Mouse (Mus musculus) limb, embryonic 11.5 days (tissue): ENCODE measurements at regions not wholly inside any gene's neighbourhood (a gene's known extent, or its start where the extent isn't known, plus 50 kb on each side); places are given as distances from the start of the nearest gene placed in this dataset.
A peak's percentile ranks its signal among the peaks of the same experiment; 100 is the strongest.
"Not testable (repeated sequence)": the region's sequence is repeated elsewhere in the genome, so short reads cannot be mapped to it uniquely, and the experiment has no call there.

Experiments used
- ATAC-seq: fragments of 200-750 bp; cut with Nextera tagmentation; 2 replicates; pipeline ENCODE4 v1.8.0; 2017; ENCODE audit warnings: low read depth; ENCODE audit not compliant: insufficient number of reproducible peaks, low FRiP score, low TSS enrichment
- DNase-seq: peaks from one replicate; pipeline ENCODE4 v3.0.0-alpha.2; 2015; ENCODE audit warnings: low spot score
- H3K27ac ChIP-seq: fragments of 300-500 bp; sonication (generic); replicated peaks from 2 replicates; pipeline ENCODE4 v1.5.1; 2014; ENCODE audit warnings: low read depth, mild to moderate bottlenecking, low read length
- H3K27me3 ChIP-seq: fragments of 300-500 bp; sonication (generic); 2 replicates; pipeline ENCODE4 v1.6.1; 2014; ENCODE audit warnings: mild to moderate bottlenecking, low read length, mixed read lengths; ENCODE audit not compliant: control insufficient read depth, insufficient read depth
- H3K36me3 ChIP-seq: fragments of 300-500 bp; sonication (generic); 2 replicates; pipeline ENCODE4 v1.6.1; 2014; ENCODE audit warnings: mild to moderate bottlenecking, low read length, moderate library complexity, mixed read lengths; ENCODE audit not compliant: control insufficient read depth, insufficient read depth
- H3K4me1 ChIP-seq: fragments of 300-500 bp; sonication (generic); 2 replicates; pipeline ENCODE4 v1.6.1; 2014; ENCODE audit warnings: low read length, mixed read lengths; ENCODE audit not compliant: control insufficient read depth, insufficient read depth
- H3K4me2 ChIP-seq: fragments of 300-500 bp; sonication (generic); 2 replicates; pipeline ENCODE4 v1.6.1; 2014; ENCODE audit warnings: low read depth, mild to moderate bottlenecking, moderate library complexity; ENCODE audit not compliant: severe bottlenecking
- H3K4me3 ChIP-seq: fragments of 300-500 bp; sonication (generic); 2 replicates; pipeline ENCODE4 v1.5.1; 2014; ENCODE audit warnings: low read depth, low read length
- H3K9ac ChIP-seq: fragments of 300-500 bp; sonication (generic); 2 replicates; pipeline ENCODE4 v1.6.1; 2014; ENCODE audit warnings: mild to moderate bottlenecking, low read length
- H3K9me3 ChIP-seq: fragments of 300-500 bp; sonication (generic); 2 replicates; pipeline ENCODE4 v1.6.1; 2016; ENCODE audit warnings: low read length; ENCODE audit not compliant: control insufficient read depth
- WGBS: fragments of 180-500 bp; shearing (Covaris S2); extraction: QIAGEN DNeasy Blood & Tissue Kit; methylation state at CpG from one replicate; pipeline ENCODE4 v1.1.7; 2014; 5-methylcytosine and 5-hydroxymethylcytosine counted together

- no peak for ATAC-seq
- Histone ChIP-seq H3K27me3 (no peaks in the 10 kb centered on the region), H3K27ac (no peak overlapping the region), H3K9ac (no peak overlapping the region), H3K36me3 (no peaks in the 10 kb centered on the region), H3K4me3 (no peak overlapping the region), H3K4me1 (no peaks in the 10 kb centered on the region), H3K9me3 (no peaks in the 10 kb centered on the region), H3K4me2 (no peak overlapping the region)
- 91% methylated on average over 3 of the region's 3 CpGs for WGBS
- DNase-seq: no peak
These were observed 204.6 kb upstream of the Got2 start for GRCm38 (mm10) chr8:96092931-96093330.

- ATAC-seq (no peak), DNase-seq (no peak)
- Histone ChIP-seq H3K9ac (no peak overlapping the region), H3K4me1 (no peaks in the 10 kb centered on the region), H3K4me2 (no peak overlapping the region), H3K9me3 (no peaks in the 10 kb centered on the region), H3K27ac (no peak overlapping the region), H3K36me3 (no peaks in the 10 kb centered on the region), H3K27me3 (no peaks in the 10 kb centered on the region), H3K4me3 (no peak overlapping the region)
- 92% methylated on average over 1 of the region's 1 CpGs for WGBS
These were observed 201.9 kb upstream of the Got2 start for GRCm38 (mm10) chr8:96090231-96090630.

GRCm38 (mm10) chr8:96068306-96068705 is 180.0 kb upstream of the Got2 start:
- WGBS: 85% methylated on average over 5 of the region's 5 CpGs
- no peak for DNase-seq
- no peak overlapping the region for H3K9ac ChIP-seq
- ATAC-seq: no peak
- H3K4me1 ChIP-seq: no peaks in the 10 kb centered on the region
- H3K27me3 ChIP-seq: no peaks in the 10 kb centered on the region
- H3K36me3 ChIP-seq: no peaks in the 10 kb centered on the region
- no peak overlapping the region for H3K4me3 ChIP-seq
- no peak overlapping the region for H3K27ac ChIP-seq
- H3K4me2 ChIP-seq: no peak overlapping the region
- H3K9me3 ChIP-seq: no peaks in the 10 kb centered on the region

- Histone ChIP-seq H3K9ac (no peak overlapping the region), H3K4me1 (no peaks in the 10 kb centered on the region), H3K27me3 (no peaks in the 10 kb centered on the region), H3K36me3 (no peaks in the 10 kb centered on the region), H3K4me3 (no peak overlapping the region), H3K27ac (no peak overlapping the region), H3K4me2 (no peak overlapping the region), H3K9me3 (no peaks in the 10 kb centered on the region)
- ATAC-seq (no peak), DNase-seq (no peak)
- 72% methylated on average over 3 of the region's 3 CpGs for WGBS
These were observed 159.3 kb upstream of the Got2 start for GRCm38 (mm10) chr8:96047686-96048085.

- H3K27me3 ChIP-seq: no peaks in the 10 kb centered on the region
These were observed 154.0 kb upstream of the Got2 start for GRCm38 (mm10) chr8:96042335-96042734.

GRCm38 (mm10) chr8:96040216-96040615 is 151.9 kb upstream of the Got2 start:
- Histone ChIP-seq H3K27ac (no peak overlapping the region), H3K9ac (no peak overlapping the region), H3K4me2 (no peak overlapping the region), H3K27me3 (no peaks in the 10 kb centered on the region), H3K36me3 (no peaks in the 10 kb centered on the region), H3K4me1 (0 out of 2 replicates have a peak, but pooled peaks cover 5% of the 10 kb centered on the region), H3K9me3 (no peaks in the 10 kb centered on the region), H3K4me3 (no peak overlapping the region)
- no peak for DNase-seq
- no peak for ATAC-seq
- WGBS: 45% methylated on average over 1 of the region's 1 CpGs

More at GRCm38 (mm10) chr8:96042335-96042734, 154.0 kb upstream of the Got2 start:
- Histone ChIP-seq H3K4me1 (0 out of 2 replicates have a peak, but pooled peaks cover 5% of the 10 kb centered on the region), H3K9ac (no peak overlapping the region), H3K9me3 (no peaks in the 10 kb centered on the region), H3K4me2 (no peak overlapping the region), H3K4me3 (no peak overlapping the region), H3K36me3 (no peaks in the 10 kb centered on the region), H3K27ac (no peak overlapping the region)
- ATAC-seq: no peak
- DNase-seq: peak; percentile 30
- 9% methylated on average over 5 of the region's 5 CpGs for WGBS

- not testable (repeated sequence) for H3K27ac ChIP-seq, H3K27me3 ChIP-seq, H3K9me3 ChIP-seq, H3K4me2 ChIP-seq, H3K4me1 ChIP-seq, DNase-seq, H3K4me3 ChIP-seq, H3K9ac ChIP-seq, H3K36me3 ChIP-seq, ATAC-seq
- WGBS: 69% methylated on average over 3 of the region's 3 CpGs
These were observed 130.4 kb upstream of the Got2 start for GRCm38 (mm10) chr8:96018742-96019141.

- Histone ChIP-seq H3K4me2 (no peak overlapping the region), H3K27me3 (no peaks in the 10 kb centered on the region), H3K4me1 (no peaks in the 10 kb centered on the region), H3K9ac (no peak overlapping the region), H3K4me3 (no peak overlapping the region), H3K9me3 (no peaks in the 10 kb centered on the region), H3K27ac (no peak overlapping the region), H3K36me3 (no peaks in the 10 kb centered on the region)
- ATAC-seq: no peak
- 92% methylated on average over 1 of the region's 1 CpGs for WGBS
- no peak for DNase-seq
These were observed 123.7 kb upstream of the Got2 start for GRCm38 (mm10) chr8:96012002-96012401.

GRCm38 (mm10) chr8:95991826-95992463 is 103.6 kb upstream of the Got2 start:
- DNase-seq: no peak
- Histone ChIP-seq H3K9me3 (no peaks in the 10 kb centered on the region), H3K27ac (no peak overlapping the region), H3K4me1 (no peaks in the 10 kb centered on the region), H3K36me3 (no peaks in the 10 kb centered on the region), H3K27me3 (no peaks in the 10 kb centered on the region), H3K9ac (no peak overlapping the region), H3K4me3 (no peak overlapping the region), H3K4me2 (no peak overlapping the region)
- no peak for ATAC-seq
- WGBS: 81% methylated on average over 8 of the region's 8 CpGs
